Mouse (Mus musculus) embryonic facial prominence, embryonic 15.5 days (tissue): ENCODE measurements around the gene Naa11. TPM values are rescaled to one million over a fixed set of nuclear protein-coding genes. Genes with fewer than 3 reads are reported as not detected.

Experiments
- ATAC-seq: fragments of 200-750 bp; cut with Nextera tagmentation; 2 replicates; pipeline ENCODE4 v1.8.0; 2017; ENCODE audit warnings: low read depth, moderate TSS enrichment; ENCODE audit not compliant: insufficient number of reproducible peaks, low FRiP score, low TSS enrichment
- H3K27ac ChIP-seq: fragments of 300-500 bp; sonication (generic); replicated peaks from 2 replicates; pipeline ENCODE4 v1.5.1; 2015; ENCODE audit warnings: mild to moderate bottlenecking, inconsistent platforms
- H3K27me3 ChIP-seq: fragments of 300-500 bp; sonication (generic); 2 replicates; pipeline ENCODE4 v1.6.1; 2015; ENCODE audit warnings: inconsistent platforms
- H3K36me3 ChIP-seq: fragments of 300-500 bp; sonication (generic); 2 replicates; pipeline ENCODE4 v1.6.1; 2015; ENCODE audit warnings: mild to moderate bottlenecking, inconsistent platforms
- H3K4me1 ChIP-seq: fragments of 300-500 bp; sonication (generic); 2 replicates; pipeline ENCODE4 v1.6.1; 2015; ENCODE audit warnings: inconsistent platforms
- H3K4me2 ChIP-seq: fragments of 300-500 bp; sonication (generic); replicated peaks from 2 replicates; pipeline ENCODE4 v1.6.1; 2015; ENCODE audit warnings: mild to moderate bottlenecking, inconsistent platforms
- H3K4me3 ChIP-seq: fragments of 300-500 bp; sonication (generic); replicated peaks from 2 replicates; pipeline ENCODE4 v1.5.1; 2015; ENCODE audit warnings: mild to moderate bottlenecking, inconsistent platforms
- H3K9ac ChIP-seq: fragments of 300-500 bp; sonication (generic); 2 replicates; pipeline ENCODE4 v1.6.1; 2015; ENCODE audit warnings: inconsistent platforms
- H3K9me3 ChIP-seq: fragments of 300-500 bp; sonication (generic); replicated peaks from 2 replicates; pipeline ENCODE4 v1.6.1; 2016; ENCODE audit warnings: inconsistent platforms
- WGBS: fragments of 180-500 bp; shearing (Covaris S2); methylation state at CpG from one replicate; pipeline ENCODE4 v1.1.7; 2015; 5-methylcytosine and 5-hydroxymethylcytosine counted together
- polyA plus RNA-seq: library from polyadenylated mRNA; unstranded; fragments of >200 nt; fragmentation: Nextera tagmentation; extraction: Ambion mirVana; gene quantifications from 2 replicates; pipeline ENCODE4 v1.2.1, GENCODE M21; 2015

Naa11 gene
- polyA plus RNA-seq, 1 experiment from 2014 or later, result not detected

DNA sequence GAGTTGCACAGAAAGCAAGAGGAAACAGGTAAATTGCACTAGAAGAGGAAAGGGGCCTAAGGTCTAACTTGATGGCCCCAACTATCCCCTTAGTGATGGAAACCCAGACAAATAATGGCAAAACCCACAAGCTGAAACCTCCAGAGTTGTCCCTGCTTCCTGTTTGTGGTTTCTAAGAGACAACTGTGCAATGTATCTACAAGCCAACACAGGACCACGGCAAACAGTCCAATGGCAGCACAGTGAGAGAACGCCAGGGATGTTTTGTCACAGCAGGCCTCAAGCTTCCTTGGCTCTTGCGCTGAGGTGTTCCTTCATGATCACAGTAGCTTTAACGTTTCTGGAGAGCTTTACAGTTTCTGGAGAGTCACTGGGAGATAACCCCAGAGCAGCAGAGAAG is 7.8 kb downstream of the Naa11 start:
- ATAC-seq, result no peak
- Histone ChIP-seq H3K27ac (no peak overlapping the region), H3K9me3 (no peaks in the 10 kb centered on the region), H3K27me3 (no peaks in the 10 kb centered on the region), H3K9ac (no peak overlapping the region), H3K4me1 (no peaks in the 10 kb centered on the region), H3K4me3 (no peak overlapping the region), H3K36me3 (no peaks in the 10 kb centered on the region), H3K4me2 (no peak overlapping the region)
- 76% methylated on average over 4 of the region's 4 CpGs for WGBS

DNA sequence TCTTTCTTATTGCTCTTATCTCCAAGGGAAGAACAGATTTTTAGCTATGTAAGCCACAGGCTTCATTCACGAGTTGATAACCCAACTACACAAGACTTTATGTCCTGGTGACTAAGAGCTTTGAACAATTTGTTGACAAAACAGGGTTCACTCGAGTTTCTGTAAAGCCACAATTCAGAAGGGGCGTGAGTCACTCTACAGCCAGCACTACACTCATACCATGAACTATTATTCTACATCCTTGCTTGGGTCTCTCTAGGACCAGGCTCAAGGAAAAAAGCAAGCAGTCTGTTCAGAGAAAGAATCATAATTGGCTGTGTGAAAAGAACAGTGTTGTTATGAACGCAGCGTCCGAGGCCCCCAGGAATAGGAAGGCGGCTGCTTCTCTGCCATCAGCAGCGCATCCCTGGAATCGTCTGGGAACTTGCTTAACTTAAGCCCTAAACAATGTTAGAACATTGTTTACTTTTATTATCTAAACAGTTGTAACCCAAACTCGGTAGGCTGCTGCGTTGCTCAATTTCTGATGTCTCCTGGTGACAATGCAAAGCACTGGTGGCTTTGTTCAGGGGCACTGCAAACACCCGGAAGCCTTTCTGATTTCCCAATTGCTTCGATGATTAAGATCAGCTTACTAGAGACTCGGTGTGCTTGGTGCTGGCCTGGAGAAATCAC is 9.5 kb downstream of the Naa11 start:
- Histone ChIP-seq H3K4me3 (no peak overlapping the region), H3K9ac (no peak overlapping the region), H3K4me1 (no peaks in the 10 kb centered on the region), H3K27ac (no peak overlapping the region), H3K36me3 (no peaks in the 10 kb centered on the region), H3K27me3 (no peaks in the 10 kb centered on the region), H3K9me3 (no peaks in the 10 kb centered on the region), H3K4me2 (no peak overlapping the region)
- ATAC-seq, result no peak
- WGBS, result 52% methylated on average over 14 of the region's 14 CpGs

DNA sequence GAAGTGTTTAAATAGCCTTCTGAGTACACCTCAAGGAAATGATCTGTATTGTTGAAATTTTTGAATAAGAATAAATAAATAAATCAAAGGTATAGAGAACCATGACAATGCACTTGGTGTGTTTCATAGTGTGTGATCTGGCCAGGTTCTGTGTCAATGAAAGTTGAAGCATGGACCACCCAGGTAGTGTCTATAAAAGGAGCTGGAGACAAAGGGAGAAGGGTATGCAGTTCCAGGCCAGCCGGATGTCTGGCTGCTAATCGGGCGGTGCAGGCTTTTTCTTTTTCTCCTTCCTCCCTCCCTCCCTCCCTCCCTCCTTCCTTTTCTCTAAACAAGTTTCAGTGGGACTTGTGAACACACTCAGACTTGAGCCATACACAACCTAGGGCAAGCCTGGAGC is 12.2 kb downstream of the Naa11 start:
- H3K9ac ChIP-seq, result no peak overlapping the region
- H3K36me3 ChIP-seq, result no peaks in the 10 kb centered on the region
- ATAC-seq, result no peak
- no peaks in the 10 kb centered on the region for H3K9me3 ChIP-seq
- H3K4me3 ChIP-seq, result no peak overlapping the region
- H3K4me2 ChIP-seq, result no peak overlapping the region
- no peaks in the 10 kb centered on the region for H3K27me3 ChIP-seq
- H3K4me1 ChIP-seq, result no peaks in the 10 kb centered on the region
- no peak overlapping the region for H3K27ac ChIP-seq
- WGBS, result 39% methylated on average over 3 of the region's 3 CpGs

DNA sequence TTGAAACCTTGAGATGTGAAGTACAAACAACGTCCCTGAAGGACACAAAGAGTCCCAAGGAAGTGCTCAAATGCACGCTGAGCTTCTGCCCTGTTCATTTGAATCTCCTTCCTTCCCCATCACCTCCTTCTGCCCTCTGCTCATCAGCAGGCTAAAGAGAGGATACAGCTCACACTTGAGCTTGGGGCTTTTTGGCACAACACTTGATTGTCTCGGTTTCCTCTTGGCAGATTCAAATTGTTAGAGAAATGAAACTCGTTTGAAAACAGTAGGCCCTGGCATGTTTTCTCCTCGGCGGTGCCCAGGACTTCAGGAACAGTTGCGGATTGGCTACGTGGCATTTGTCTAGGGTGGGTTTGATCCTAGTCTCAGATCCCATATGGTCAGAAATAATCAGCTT is 27.4 kb downstream of the Naa11 start:
- Histone ChIP-seq H3K9me3 (no peaks in the 10 kb centered on the region), H3K4me3 (no peak overlapping the region), H3K27ac (no peak overlapping the region), H3K9ac (no peak overlapping the region), H3K27me3 (no peaks in the 10 kb centered on the region), H3K4me1 (no peaks in the 10 kb centered on the region), H3K4me2 (no peak overlapping the region), H3K36me3 (no peaks in the 10 kb centered on the region)
- 71% methylated on average over 8 of the region's 8 CpGs for WGBS
- no peak for ATAC-seq

DNA sequence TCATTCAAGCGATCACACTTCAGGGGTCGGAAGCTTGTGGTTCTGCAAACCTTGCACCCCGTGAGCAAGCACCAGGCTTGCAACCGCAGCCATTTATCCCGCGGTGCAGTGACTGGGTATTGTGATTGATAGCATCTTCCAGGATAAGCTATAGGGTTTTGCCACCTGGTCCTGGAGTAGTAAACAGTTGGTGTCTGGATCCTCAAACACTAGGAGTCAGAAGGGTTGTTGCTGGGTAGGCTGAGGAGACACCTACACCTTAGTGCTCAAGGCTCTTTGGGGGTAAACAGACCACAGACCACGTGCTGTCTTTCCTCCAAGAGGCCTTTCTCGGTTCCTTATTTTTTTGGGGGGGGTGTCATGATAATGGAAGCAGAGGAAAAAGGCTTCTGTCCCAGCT is 27.9 kb downstream of the Naa11 start:
- 68% methylated on average over 8 of the region's 8 CpGs for WGBS
- Histone ChIP-seq H3K9ac (no peak overlapping the region), H3K9me3 (no peaks in the 10 kb centered on the region), H3K27me3 (no peaks in the 10 kb centered on the region), H3K4me1 (no peaks in the 10 kb centered on the region), H3K27ac (no peak overlapping the region), H3K36me3 (no peaks in the 10 kb centered on the region), H3K4me3 (no peak overlapping the region), H3K4me2 (no peak overlapping the region)
- no peak for ATAC-seq

DNA sequence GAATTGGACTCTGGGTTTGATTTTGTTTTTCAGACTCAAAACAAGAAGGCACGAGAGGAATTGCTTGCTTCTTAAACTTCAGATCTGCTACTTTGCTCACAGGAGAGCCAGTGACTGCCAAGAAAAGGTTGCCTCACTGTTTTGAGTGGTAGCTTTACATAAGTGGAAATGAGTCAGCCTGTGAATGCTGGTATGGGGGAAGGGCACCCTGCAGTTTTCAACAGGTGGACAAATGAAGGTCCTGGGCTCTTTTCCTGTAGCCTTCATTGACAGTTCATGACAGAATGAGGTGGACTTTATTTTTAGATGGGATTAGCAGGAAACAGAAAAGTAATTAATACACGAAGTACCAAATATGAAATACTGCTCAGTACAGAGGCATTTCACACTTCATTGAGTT is 29.6 kb downstream of the Naa11 start:
- no peak for ATAC-seq
- Histone ChIP-seq H3K9ac (no peak overlapping the region), H3K9me3 (no peaks in the 10 kb centered on the region), H3K36me3 (no peaks in the 10 kb centered on the region), H3K27ac (no peak overlapping the region), H3K4me2 (no peak overlapping the region), H3K27me3 (no peaks in the 10 kb centered on the region), H3K4me3 (no peak overlapping the region), H3K4me1 (no peaks in the 10 kb centered on the region)
- 51% methylated on average over 2 of the region's 2 CpGs for WGBS

DNA sequence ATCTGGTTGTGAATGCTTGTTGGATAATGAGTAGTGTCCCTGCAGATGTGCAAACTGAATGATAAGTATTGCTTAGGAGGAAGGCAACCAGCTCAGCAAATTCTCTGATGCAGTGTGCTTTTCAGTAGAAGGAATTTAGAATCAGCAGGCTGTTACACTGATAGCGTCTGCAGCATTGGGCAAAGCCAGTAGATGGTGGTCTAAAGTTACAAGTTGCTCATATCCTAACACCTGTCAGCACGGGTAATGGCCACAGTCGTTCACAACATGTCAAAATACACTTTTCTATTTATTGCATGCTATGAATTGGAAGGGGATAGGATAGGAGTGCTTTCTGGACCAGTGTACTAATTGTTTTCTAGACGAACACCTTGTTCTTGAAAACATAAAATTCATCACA is 33.1 kb downstream of the Naa11 start:
- no peaks in the 10 kb centered on the region for H3K4me1 ChIP-seq
- no peak overlapping the region for H3K4me2 ChIP-seq
- H3K27ac ChIP-seq, result no peak overlapping the region
- no peak overlapping the region for H3K9ac ChIP-seq
- no peaks in the 10 kb centered on the region for H3K27me3 ChIP-seq
- 57% methylated on average over 4 of the region's 4 CpGs for WGBS
- H3K4me3 ChIP-seq, result no peak overlapping the region
- no peaks in the 10 kb centered on the region for H3K9me3 ChIP-seq
- no peaks in the 10 kb centered on the region for H3K36me3 ChIP-seq
- no peak for ATAC-seq

DNA sequence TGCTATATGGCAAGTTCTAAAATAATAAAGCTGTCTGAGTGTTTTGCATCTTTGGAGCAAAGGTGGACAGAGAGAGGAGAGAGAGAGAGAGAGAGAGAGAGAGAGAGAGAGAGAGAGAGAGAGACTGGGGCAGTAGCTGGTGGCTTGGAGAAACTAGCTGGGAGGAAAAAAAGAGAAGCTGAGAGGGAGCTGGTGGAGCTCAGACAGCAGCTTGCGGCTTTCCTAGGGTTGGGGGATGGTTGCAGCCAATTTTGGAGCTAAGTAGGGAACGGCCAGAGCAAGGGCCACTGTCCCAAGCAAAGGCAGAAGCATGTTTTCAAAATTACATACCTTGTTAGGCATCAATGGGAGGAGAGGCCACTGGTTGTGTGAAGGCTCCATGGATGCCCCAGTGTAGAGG is 36.0 kb downstream of the Naa11 start:
- Histone ChIP-seq H3K36me3 (no peaks in the 10 kb centered on the region), H3K27ac (no peak overlapping the region), H3K9me3 (no peaks in the 10 kb centered on the region), H3K4me2 (no peak overlapping the region), H3K27me3 (no peaks in the 10 kb centered on the region), H3K4me1 (no peaks in the 10 kb centered on the region), H3K9ac (no peak overlapping the region), H3K4me3 (no peak overlapping the region)
- WGBS, result 59% methylated on average over 2 of the region's 2 CpGs
- no peak for ATAC-seq

DNA sequence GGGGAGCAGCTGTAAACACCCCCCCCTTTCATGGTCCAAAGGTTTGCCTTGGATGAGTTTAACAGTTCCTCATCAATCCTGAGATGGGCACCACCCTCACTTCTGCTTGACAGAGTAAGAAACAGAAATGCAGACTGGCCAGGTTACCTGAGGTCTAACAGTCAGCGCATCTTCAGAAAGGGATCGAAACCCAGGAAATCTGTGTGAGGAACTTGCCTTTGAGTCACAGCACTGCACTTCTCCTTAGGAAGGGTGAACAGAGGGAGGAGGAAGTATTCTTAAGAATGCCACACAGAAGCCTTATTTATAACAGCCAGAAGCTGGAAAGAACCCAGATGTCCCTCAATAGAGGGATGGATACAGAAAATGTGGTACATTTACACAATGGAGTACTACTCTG is 37.0 kb downstream of the Naa11 start:
- no peaks in the 10 kb centered on the region for H3K36me3 ChIP-seq
- no peak overlapping the region for H3K4me3 ChIP-seq
- WGBS, result 90% methylated on average over 2 of the region's 2 CpGs
- H3K4me2 ChIP-seq, result no peak overlapping the region
- H3K9ac ChIP-seq, result no peak overlapping the region
- no peaks in the 10 kb centered on the region for H3K9me3 ChIP-seq
- ATAC-seq, result no peak
- no peak overlapping the region for H3K27ac ChIP-seq
- no peaks in the 10 kb centered on the region for H3K4me1 ChIP-seq
- no peaks in the 10 kb centered on the region for H3K27me3 ChIP-seq

DNA sequence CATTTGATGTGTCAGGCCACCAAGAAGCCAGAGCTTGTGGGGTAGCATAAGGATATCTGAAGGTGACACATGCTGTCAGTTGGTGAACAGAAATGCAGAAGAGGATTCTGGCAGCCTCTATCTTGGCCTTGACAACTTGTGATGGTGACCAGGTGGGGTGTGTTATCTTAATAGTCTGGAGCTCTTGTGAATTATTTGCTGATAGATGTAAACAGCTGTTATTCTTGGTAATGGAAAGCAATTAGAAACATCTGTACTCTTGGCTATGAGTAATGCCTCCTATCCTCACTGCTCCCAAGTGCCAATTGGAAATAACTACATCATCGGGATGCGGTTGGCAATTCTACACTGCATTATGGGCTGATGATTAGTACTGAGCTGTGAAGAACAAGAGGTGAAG is 43.4 kb downstream of the Naa11 start:
- Histone ChIP-seq H3K9me3 (no peaks in the 10 kb centered on the region), H3K27me3 (no peaks in the 10 kb centered on the region), H3K4me2 (no peak overlapping the region), H3K4me3 (no peak overlapping the region), H3K27ac (no peak overlapping the region), H3K4me1 (no peaks in the 10 kb centered on the region), H3K36me3 (no peaks in the 10 kb centered on the region), H3K9ac (no peak overlapping the region)
- 59% methylated on average over 2 of the region's 2 CpGs for WGBS
- peak; percentile 19; the same call in 1 of the 2 replicates for ATAC-seq

DNA sequence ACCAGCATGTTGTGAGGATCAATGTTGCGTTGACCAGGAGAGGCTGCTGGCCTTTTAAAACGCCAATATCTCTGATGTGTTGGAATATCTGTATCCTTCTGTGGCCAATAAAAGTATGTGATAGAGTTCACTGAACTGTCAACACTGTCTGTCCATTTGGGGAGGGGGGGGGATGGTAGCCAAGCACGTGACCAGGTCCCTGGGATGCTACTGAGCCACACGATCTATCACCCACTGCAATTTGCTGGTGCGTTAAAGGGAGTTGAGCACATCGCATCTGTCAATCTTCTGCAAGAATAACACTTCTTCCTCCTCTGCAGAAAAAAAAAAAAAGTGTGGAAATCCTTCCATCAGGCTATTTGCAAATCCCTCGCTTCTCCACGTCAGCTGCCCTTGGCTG is 43.9 kb downstream of the Naa11 start:
- H3K9me3 ChIP-seq, result no peaks in the 10 kb centered on the region
- WGBS, result 78% methylated on average over 8 of the region's 8 CpGs
- H3K9ac ChIP-seq, result no peak overlapping the region
- H3K27me3 ChIP-seq, result no peaks in the 10 kb centered on the region
- no peaks in the 10 kb centered on the region for H3K36me3 ChIP-seq
- ATAC-seq, result no peak
- H3K4me1 ChIP-seq, result no peaks in the 10 kb centered on the region
- H3K4me2 ChIP-seq, result no peak overlapping the region
- H3K27ac ChIP-seq, result no peak overlapping the region
- no peak overlapping the region for H3K4me3 ChIP-seq

DNA sequence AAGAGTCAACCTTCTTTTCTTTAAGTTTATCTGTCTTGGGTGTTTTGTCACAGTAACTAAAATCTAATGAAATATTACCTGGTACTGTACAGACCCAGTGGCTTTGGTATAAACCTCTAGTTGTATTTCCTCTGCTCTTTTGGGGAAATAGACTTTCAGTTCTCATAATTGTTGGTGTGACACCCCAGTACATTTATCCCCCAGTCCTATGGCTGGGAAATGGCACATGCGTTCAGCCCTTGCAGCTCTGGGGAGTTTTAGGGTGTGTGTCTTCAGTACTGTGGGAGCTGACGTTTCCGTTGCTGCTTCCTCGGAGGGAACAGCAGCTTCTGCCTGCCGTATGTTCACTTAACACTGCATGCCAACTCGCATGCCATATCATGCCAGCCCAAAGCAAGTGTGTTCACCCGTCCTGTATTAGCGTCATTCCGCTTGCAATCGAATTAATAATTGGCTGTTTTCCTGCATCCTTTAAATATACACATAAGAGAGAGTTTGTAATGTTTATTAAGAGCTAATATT is 46.4 kb downstream of the Naa11 start:
- Histone ChIP-seq H3K27me3 (no peaks in the 10 kb centered on the region), H3K36me3 (no peaks in the 10 kb centered on the region), H3K4me3 (no peak overlapping the region), H3K4me1 (no peaks in the 10 kb centered on the region), H3K9me3 (no peaks in the 10 kb centered on the region), H3K4me2 (no peak overlapping the region), H3K27ac (no peak overlapping the region), H3K9ac (no peak overlapping the region)
- ATAC-seq, result no peak
- WGBS, result 81% methylated on average over 10 of the region's 10 CpGs
